Mouse (Mus musculus): ENCODE data around the gene Atg16l2. TPM values are rescaled to one million over a fixed set of nuclear protein-coding genes. Genes with fewer than 3 reads are reported as not detected.

Gene Atg16l2
- polyA plus RNA-seq, 1 experiment from 2014 or later, result 12.9 TPM

DNA sequence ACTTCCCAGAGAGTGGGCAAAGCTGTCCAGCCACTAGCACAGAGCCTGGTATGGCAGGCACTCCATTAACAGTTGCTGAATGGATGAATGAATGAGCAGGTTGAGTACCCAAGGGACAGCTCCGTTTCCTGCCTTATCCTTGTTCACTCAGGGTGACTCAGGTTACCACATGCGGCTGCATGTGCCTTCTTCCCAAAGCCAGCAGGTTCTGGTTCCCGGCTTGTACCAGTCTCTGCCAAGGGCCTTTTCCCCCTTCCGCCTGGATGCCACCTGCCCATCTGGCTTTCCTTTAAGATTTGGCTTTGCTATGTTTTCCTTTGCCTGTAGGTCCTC lies 28.8 kb upstream of the Atg16l2 start:
- no peak overlapping the region for H3K27ac ChIP-seq (ENCODE audit: low read length)
- H3K4me3 ChIP-seq (ENCODE audit: low read depth, low read length), result no peak overlapping the region
- no peak overlapping the region for H3K4me2 ChIP-seq (replicated peaks; ENCODE audit: low read depth, low read length)
- no peaks in the 10 kb centered on the region for H3K36me3 ChIP-seq (ENCODE audit: insufficient read depth, low read length)
- no peaks in the 10 kb centered on the region for H3K4me1 ChIP-seq (ENCODE audit: insufficient read depth, low read depth, low read length)
- DNase-seq (ENCODE audit: low spot score), result no peak
- WGBS, result 84% methylated on average over 4 of the region's 4 CpGs
- ATAC-seq, result no peak
- no peaks in the 10 kb centered on the region for H3K27me3 ChIP-seq (replicated peaks; ENCODE audit: insufficient read depth, low read length)
- no peaks in the 10 kb centered on the region for H3K9me3 ChIP-seq (ENCODE audit: low read length)
- no peak for TF ChIP-seq CTCF (IDR thresholded peaks at IDR 0.05)
- no peak for TF ChIP-seq EP300 (IDR thresholded peaks at IDR 0.05)
- no peak overlapping the region for H3K9ac ChIP-seq (replicated peaks; ENCODE audit: low read depth)

GRCm38 (mm10) chr7:101330074-101330840 lies 28.2 kb upstream of the Atg16l2 start:
- ATAC-seq (peak; percentile 75), DNase-seq (ENCODE audit: low spot score) (no peak)
- Histone ChIP-seq H3K36me3 (ENCODE audit: insufficient read depth, low read length) (no peaks in the 10 kb centered on the region), H3K9me3 (ENCODE audit: low read length) (no peaks in the 10 kb centered on the region), H3K27ac (ENCODE audit: low read length) (no peak overlapping the region), H3K4me3 (ENCODE audit: low read depth, low read length) (no peak overlapping the region), H3K4me2 (replicated peaks; ENCODE audit: low read depth, low read length) (no peak overlapping the region), H3K27me3 (replicated peaks; ENCODE audit: insufficient read depth, low read length) (no peaks in the 10 kb centered on the region), H3K4me1 (ENCODE audit: insufficient read depth, low read depth, low read length) (no peaks in the 10 kb centered on the region), H3K9ac (replicated peaks; ENCODE audit: low read depth) (no peak overlapping the region)
- WGBS, result 60% methylated on average over 10 of the region's 10 CpGs
- TF ChIP-seq CTCF (IDR thresholded peaks at IDR 0.05) (no peak), EP300 (IDR thresholded peaks at IDR 0.05) (no peak)

GRCm38 (mm10) chr7:101329606-101330005 lies 27.6 kb upstream of the Atg16l2 start:
- H3K4me2 ChIP-seq (replicated peaks; ENCODE audit: low read depth, low read length), result no peak overlapping the region
- H3K4me3 ChIP-seq (ENCODE audit: low read depth, low read length), result no peak overlapping the region
- DNase-seq (ENCODE audit: low spot score) (no peak), ATAC-seq (no peak)
- H3K27me3 ChIP-seq (replicated peaks; ENCODE audit: insufficient read depth, low read length), result no peaks in the 10 kb centered on the region
- WGBS, result 64% methylated on average over 4 of the region's 4 CpGs
- no peaks in the 10 kb centered on the region for H3K36me3 ChIP-seq (ENCODE audit: insufficient read depth, low read length)
- no peak overlapping the region for H3K9ac ChIP-seq (replicated peaks; ENCODE audit: low read depth)
- H3K4me1 ChIP-seq (ENCODE audit: insufficient read depth, low read depth, low read length), result no peaks in the 10 kb centered on the region
- no peak overlapping the region for H3K27ac ChIP-seq (ENCODE audit: low read length)
- TF ChIP-seq EP300 (IDR thresholded peaks at IDR 0.05) (no peak), CTCF (IDR thresholded peaks at IDR 0.05) (no peak)
- no peaks in the 10 kb centered on the region for H3K9me3 ChIP-seq (ENCODE audit: low read length)

GRCm38 (mm10) chr7:101328621-101329158 lies 26.6 kb upstream of the Atg16l2 start:
- peak; percentile 32 for TF ChIP-seq CTCF (IDR thresholded peaks at IDR 0.05)
- no peak for TF ChIP-seq EP300 (IDR thresholded peaks at IDR 0.05)
- 53% methylated on average over 4 of the region's 4 CpGs for WGBS
- peak; percentile 49; the same call in 1 of the 2 replicates for ATAC-seq

GRCm38 (mm10) chr7:101327786-101328185 lies 25.7 kb upstream of the Atg16l2 start:
- Histone ChIP-seq H3K4me3 (ENCODE audit: low read depth, low read length) (no peak overlapping the region), H3K4me1 (ENCODE audit: insufficient read depth, low read depth, low read length) (peaks cover 6% of the 10 kb centered on the region), H3K27ac (ENCODE audit: low read length) (no peak overlapping the region), H3K36me3 (ENCODE audit: insufficient read depth, low read length) (no peaks in the 10 kb centered on the region), H3K27me3 (replicated peaks; ENCODE audit: insufficient read depth, low read length) (no peaks in the 10 kb centered on the region), H3K9me3 (ENCODE audit: low read length) (no peaks in the 10 kb centered on the region), H3K4me2 (replicated peaks; ENCODE audit: low read depth, low read length) (no peak overlapping the region), H3K9ac (replicated peaks; ENCODE audit: low read depth) (no peak overlapping the region)
- DNase-seq (ENCODE audit: low spot score) (no peak), ATAC-seq (no peak)
- WGBS, result 86% methylated on average over 2 of the region's 2 CpGs
- TF ChIP-seq EP300 (IDR thresholded peaks at IDR 0.05), result no peak

More at GRCm38 (mm10) chr7:101328621-101329158, 26.6 kb upstream of the Atg16l2 start:
- H3K4me3 ChIP-seq (ENCODE audit: low read depth, low read length), result no peak overlapping the region
- no peak overlapping the region for H3K27ac ChIP-seq (ENCODE audit: low read length)
- no peaks in the 10 kb centered on the region for H3K9me3 ChIP-seq (ENCODE audit: low read length)
- no peaks in the 10 kb centered on the region for H3K27me3 ChIP-seq (replicated peaks; ENCODE audit: insufficient read depth, low read length)
- H3K4me2 ChIP-seq (replicated peaks; ENCODE audit: low read depth, low read length), result no peak overlapping the region
- DNase-seq (ENCODE audit: low spot score), result no peak
- no peaks in the 10 kb centered on the region for H3K36me3 ChIP-seq (ENCODE audit: insufficient read depth, low read length)
- H3K4me1 ChIP-seq (ENCODE audit: insufficient read depth, low read depth, low read length), result peaks cover 4% of the 10 kb centered on the region; the same call in 1 of the 2 replicates
- no peak overlapping the region for H3K9ac ChIP-seq (replicated peaks; ENCODE audit: low read depth)

DNA sequence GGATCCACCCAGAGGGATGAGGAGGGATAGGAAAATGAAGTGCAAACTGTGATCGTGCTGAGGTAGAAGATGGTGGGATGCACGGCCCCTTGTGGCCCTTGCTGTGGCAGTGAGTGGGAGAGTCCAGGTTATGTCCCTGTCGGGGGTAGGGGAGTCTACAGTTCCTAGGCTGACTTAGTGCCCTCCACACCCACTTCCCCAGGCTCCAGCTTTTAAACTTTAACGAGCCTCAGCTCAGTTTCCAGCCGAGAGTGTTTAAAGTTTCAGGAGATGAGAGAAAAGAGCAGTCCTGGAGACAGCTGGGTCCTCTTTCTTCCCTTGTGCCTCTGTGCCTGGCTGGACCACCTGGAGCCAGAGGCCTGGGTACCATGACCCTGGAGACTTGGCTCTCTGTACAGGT lies 25.2 kb upstream of the Atg16l2 start:
- DNase-seq (ENCODE audit: low spot score), result no peak
- H3K4me1 ChIP-seq (ENCODE audit: insufficient read depth, low read depth, low read length), result peaks cover 6% of the 10 kb centered on the region
- H3K36me3 ChIP-seq (ENCODE audit: insufficient read depth, low read length), result no peaks in the 10 kb centered on the region
- H3K27ac ChIP-seq (ENCODE audit: low read length), result no peak overlapping the region
- TF ChIP-seq EP300 (IDR thresholded peaks at IDR 0.05) (no peak), CTCF (IDR thresholded peaks at IDR 0.05) (no peak)
- no peak for ATAC-seq
- no peaks in the 10 kb centered on the region for H3K27me3 ChIP-seq (replicated peaks; ENCODE audit: insufficient read depth, low read length)
- no peak overlapping the region for H3K9ac ChIP-seq (replicated peaks; ENCODE audit: low read depth)
- no peaks in the 10 kb centered on the region for H3K9me3 ChIP-seq (ENCODE audit: low read length)
- H3K4me2 ChIP-seq (replicated peaks; ENCODE audit: low read depth, low read length), result no peak overlapping the region
- no peak overlapping the region for H3K4me3 ChIP-seq (ENCODE audit: low read depth, low read length)
- 62% methylated on average over 5 of the region's 5 CpGs for WGBS
